Mouse (Mus musculus) R1 (cell line): ENCODE measurements at regions not wholly inside any gene's neighbourhood (a gene's known extent, or its start where the extent isn't known, plus 50 kb on each side); places are given as distances from the start of the nearest gene placed in this dataset.

Experiments
- DNase-seq: peaks from one replicate; pipeline ENCODE4 v3.0.0-alpha.2; 2018; ENCODE audit warnings: low read depth, low spot score

DNA sequence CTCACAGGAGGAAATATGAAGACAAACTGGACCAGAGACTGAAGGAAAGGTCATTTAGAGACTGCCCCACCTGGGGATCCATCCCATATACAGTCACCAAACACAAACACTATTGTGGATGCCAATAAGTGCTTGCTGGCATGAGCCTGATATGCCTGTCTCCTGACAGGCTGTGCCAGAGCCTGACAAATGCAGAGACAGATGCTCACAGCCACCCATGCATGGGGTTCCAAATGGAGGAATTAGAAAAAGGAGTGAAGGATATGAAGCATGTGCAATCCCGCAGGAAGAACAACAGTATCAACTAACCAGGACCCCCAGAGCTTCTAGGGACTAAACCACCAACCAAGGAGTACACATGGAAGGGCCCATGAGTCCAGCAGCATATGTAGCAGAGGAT, 505.9 kb downstream of the Gm6685 start:
- no peak for DNase-seq

DNA sequence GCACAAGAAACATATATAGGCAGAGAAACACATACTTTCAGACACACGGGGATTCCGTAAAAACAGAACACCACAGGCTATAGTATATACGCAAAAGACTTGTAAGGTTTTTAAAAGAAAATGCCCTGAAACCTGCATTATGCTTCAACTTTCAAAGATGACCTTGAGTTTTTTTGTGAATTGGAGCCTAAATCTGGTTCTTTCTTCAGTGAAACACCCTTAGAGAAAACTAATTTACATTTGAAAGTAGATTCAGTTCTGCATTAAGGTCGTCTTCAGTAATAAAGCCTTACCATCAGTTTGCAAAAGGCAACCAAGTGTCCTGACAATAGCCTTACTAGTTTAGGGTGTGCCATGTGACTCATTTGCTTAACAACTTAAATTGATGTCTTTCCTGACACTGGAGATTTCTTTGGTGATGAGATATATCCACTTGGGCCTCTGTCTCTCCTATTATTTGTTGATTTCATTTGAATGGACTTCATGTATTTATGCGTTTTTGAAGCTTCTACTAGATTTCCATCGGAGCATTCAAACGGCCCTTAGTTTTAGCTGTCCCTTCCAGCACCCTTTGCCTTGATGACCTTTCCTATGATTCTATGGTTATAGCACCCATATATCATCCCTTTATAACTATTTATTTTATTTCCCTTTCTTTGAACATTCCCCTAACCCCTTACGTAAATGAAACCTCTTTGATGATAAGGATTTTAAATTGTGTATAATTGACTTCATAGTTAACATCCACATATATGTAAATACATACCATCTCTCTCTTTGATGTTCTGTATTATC, 539.6 kb downstream of the Gm6685 start:
- peak; percentile 72 for DNase-seq

DNA sequence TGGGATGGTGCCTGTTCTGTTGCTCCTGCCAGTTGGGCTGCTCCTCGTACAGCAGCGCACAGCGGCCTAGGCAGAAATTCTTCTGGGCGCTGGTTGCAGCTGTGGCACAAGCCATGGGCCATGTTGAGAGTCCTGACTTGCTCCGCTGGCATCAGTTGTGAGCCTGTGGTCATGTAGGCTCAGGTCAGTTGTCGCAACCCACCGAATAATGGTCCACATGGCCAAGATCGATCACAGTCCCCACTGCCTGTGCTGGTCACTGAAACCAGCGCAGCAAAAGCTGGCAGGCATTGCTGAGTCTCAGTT, 585.8 kb downstream of the Gm6685 start:
- DNase-seq = no peak

DNA sequence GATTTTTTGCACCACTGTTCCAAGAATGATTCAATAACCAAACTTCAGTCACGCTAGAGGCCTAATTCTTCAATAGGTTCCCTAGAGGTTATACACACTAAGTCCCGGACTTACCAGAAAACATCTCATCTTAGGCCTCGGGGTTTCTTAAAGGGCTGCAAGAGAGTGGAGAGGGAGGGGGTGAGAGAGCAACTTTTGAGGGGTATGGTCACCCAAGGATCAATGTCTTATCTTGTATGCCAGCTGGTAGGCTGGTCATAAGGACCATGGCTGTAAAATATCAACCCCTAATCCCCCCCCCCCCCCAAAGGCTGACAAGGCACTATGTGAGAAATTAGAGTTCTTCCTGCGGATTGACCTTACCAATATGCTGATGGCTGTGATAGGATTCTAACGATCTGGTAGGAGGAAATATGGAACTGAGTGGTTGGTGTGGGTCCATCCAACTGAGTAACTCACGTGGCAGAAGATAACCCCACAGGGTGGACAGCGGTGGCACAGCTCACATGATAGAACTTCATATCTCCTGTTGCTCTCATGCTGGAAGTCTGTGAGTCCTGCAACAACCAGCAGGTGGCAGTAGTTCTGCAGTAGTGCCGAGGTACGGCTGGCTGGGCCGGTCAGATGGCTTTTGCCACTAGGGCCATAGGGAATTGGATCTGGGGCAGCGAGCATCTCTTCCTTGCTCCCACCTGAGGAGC, 586.3 kb downstream of the Gm6685 start:
- peak; percentile 83 for DNase-seq

DNA sequence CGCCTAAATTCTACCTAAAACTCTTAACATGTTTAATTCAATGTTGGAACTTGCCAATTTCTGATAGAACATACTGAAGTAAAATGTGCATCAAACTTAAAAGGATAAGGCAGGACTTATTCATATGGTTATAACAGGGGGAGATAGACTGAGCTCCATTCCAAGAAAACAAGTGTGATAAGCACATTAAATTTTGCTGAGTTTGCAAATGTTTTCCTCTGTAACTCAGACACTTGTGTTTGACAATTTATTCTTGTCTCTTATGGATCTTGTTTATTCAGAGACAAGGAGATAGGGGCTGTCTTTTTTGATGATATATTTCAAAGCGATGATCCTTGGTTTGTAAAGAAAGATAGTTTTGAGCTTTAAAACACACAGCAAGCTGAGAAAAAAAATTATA, 613.6 kb downstream of the Gm6685 start:
- DNase-seq = no peak

DNA sequence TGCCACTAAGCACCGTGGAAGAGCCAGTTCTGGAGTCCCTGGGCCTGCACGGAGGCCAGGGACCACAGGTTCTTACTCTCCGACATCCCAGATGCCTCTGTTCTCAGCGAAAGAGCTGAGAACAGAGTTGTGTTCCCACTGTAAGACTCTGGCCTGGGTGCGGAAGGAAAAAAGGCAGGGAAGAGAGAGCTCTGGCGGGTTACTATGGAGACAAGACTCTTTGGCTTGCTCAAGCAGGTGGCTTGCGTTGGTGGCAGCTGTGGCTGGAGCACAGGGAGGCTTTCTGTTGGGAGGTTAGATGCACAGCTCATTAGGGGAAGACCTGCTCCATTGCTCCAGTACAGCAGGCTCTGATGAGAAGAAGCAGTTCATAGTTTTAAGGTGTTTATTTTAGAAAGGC, 618.3 kb downstream of the Gm6685 start:
- DNase-seq = peak; percentile 57

DNA sequence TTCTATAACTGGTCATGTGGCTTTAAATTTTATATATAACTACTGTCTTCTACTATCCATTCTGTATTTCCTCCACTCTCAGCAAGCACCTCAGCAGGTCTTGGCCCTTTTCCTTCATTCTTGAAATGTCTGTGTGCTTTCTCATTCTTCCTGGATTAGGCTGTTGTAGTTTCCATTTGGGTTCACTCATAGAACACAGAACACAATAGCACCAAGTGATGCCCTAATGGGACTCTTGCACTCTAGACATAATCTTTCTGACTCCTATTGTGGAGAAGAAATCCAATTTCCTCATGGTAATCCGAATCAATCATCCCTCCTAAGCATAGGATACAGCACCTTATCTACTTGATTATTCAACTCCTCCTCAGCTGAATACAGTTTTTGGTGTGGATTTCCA, 667.2 kb downstream of the Gm6685 start:
- no peak for DNase-seq
